Mouse (Mus musculus) mature B cell (primary cell): ENCODE data around the gene Xpnpep1.

Source experiments
- in situ Hi-C: fragments of 300-500 bp; cut with MboI; formaldehyde crosslinking; loops from 2 replicates; pipeline ENCODE4 v1.14.3; 2019

Gene Xpnpep1

GRCm38 (mm10) chr19:53031957-53032371 lies 8.1 kb downstream of the Xpnpep1 start:
- in situ Hi-C loops, result no loop called here

- in situ Hi-C loops, result no loop called here
Observed at GRCm38 (mm10) chr19:53030279-53030678, 9.7 kb downstream of the Xpnpep1 start.

GRCm38 (mm10) chr19:53029686-53030085 lies 10.3 kb downstream of the Xpnpep1 start:
- in situ Hi-C loops, result no loop called here

GRCm38 (mm10) chr19:53029045-53029444 lies 11.0 kb downstream of the Xpnpep1 start:
- in situ Hi-C loops, result no loop called here

- in situ Hi-C loops, result no loop called here
Observed at GRCm38 (mm10) chr19:53028216-53028615, 11.8 kb downstream of the Xpnpep1 start.

- in situ Hi-C loops, result no loop called here
Observed at GRCm38 (mm10) chr19:53023189-53023588, 16.8 kb downstream of the Xpnpep1 start.

GRCm38 (mm10) chr19:53022037-53022614 lies 17.9 kb downstream of the Xpnpep1 start:
- in situ Hi-C loops, result no loop called here

- in situ Hi-C loops, result no loop called here
Observed at GRCm38 (mm10) chr19:53021537-53021936, 18.5 kb downstream of the Xpnpep1 start.

GRCm38 (mm10) chr19:53019716-53020463 lies 20.1 kb downstream of the Xpnpep1 start:
- in situ Hi-C loops, result no loop called here

GRCm38 (mm10) chr19:53017954-53018353 lies 22.1 kb downstream of the Xpnpep1 start:
- in situ Hi-C loops, result no loop called here

GRCm38 (mm10) chr19:53017248-53017647 lies 22.8 kb downstream of the Xpnpep1 start:
- in situ Hi-C loops, result no loop called here

GRCm38 (mm10) chr19:53014910-53015710 lies 24.9 kb downstream of the Xpnpep1 start:
- in situ Hi-C loops, result no loop called here

GRCm38 (mm10) chr19:53013744-53014143 lies 26.3 kb downstream of the Xpnpep1 start:
- in situ Hi-C loops, result no loop called here

- in situ Hi-C loops, result no loop called here
Observed at GRCm38 (mm10) chr19:53013341-53013740, 26.7 kb downstream of the Xpnpep1 start.

GRCm38 (mm10) chr19:53010941-53011340 lies 29.1 kb downstream of the Xpnpep1 start:
- in situ Hi-C loops, result no loop called here

GRCm38 (mm10) chr19:53008921-53009320 lies 31.1 kb downstream of the Xpnpep1 start:
- in situ Hi-C loops, result no loop called here

GRCm38 (mm10) chr19:53008020-53008705 lies 31.9 kb downstream of the Xpnpep1 start:
- in situ Hi-C loops, result no loop called here

- in situ Hi-C loops, result no loop called here
Observed at GRCm38 (mm10) chr19:53005978-53006377, 34.0 kb downstream of the Xpnpep1 start.

- in situ Hi-C loops, result no loop called here
Observed at GRCm38 (mm10) chr19:53003554-53004365, 36.3 kb downstream of the Xpnpep1 start.

- in situ Hi-C loops, result no loop called here
Observed at GRCm38 (mm10) chr19:53002166-53003095, 37.6 kb downstream of the Xpnpep1 start.
